Mouse (Mus musculus): ENCODE results near the gene Rnf208. TPM values are rescaled to one million over a fixed set of nuclear protein-coding genes. Genes with fewer than 3 reads are reported as not detected.

Gene Rnf208
- polyA plus RNA-seq, 1 experiment from 2014 or later = 176 TPM

DNA sequence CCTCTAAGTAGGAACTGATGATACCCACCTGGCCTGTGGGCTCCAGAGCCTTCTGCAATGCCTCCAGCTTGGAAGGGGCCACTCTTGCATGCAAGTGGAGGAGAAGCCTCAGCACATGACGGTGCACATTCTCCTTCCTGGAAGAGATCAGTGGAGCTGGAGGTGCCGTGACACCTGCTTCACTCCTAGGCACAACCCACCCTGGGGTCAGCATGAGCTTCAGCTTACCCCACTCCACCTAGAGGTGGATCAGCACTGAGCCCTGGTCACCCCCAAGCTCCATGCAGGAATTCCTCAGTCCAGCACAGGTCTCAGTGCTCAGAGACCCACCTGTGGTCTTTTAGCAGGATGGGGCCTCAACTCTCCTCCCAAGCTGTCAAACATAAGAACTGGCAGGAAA is 41.4 kb upstream of the Rnf208 start:
- H3K27ac ChIP-seq (ENCODE audit: low read length) = no peak overlapping the region
- no peaks in the 10 kb centered on the region for H3K4me1 ChIP-seq (ENCODE audit: control insufficient read depth, insufficient read depth, low read length)
- peaks cover 31% of the 10 kb centered on the region for H3K36me3 ChIP-seq (ENCODE audit: control insufficient read depth, insufficient read depth, low read length)
- H3K4me3 ChIP-seq (ENCODE audit: low read depth, low read length) = no peak overlapping the region
- H3K9ac ChIP-seq (ENCODE audit: low read depth, low read length) = no peak overlapping the region
- no peaks in the 10 kb centered on the region for H3K9me3 ChIP-seq (replicated peaks; ENCODE audit: control insufficient read depth, low read length, poor library complexity, severe bottlenecking)
- ATAC-seq = no peak
- H3K4me2 ChIP-seq (ENCODE audit: low read length) = no peak overlapping the region
- WGBS = 93% methylated on average over 2 of the region's 2 CpGs
- H3K27me3 ChIP-seq (ENCODE audit: control insufficient read depth, insufficient read depth, low read depth, low read length) = peaks cover 13% of the 10 kb centered on the region

- H3K27ac ChIP-seq (ENCODE audit: low read length) = no peak overlapping the region
- no peak overlapping the region for H3K4me3 ChIP-seq (ENCODE audit: low read depth, low read length)
- H3K4me1 ChIP-seq (ENCODE audit: control insufficient read depth, insufficient read depth, low read length) = peaks cover 13% of the 10 kb centered on the region; the same call in 1 of the 2 replicates
- 61% methylated on average over 4 of the region's 4 CpGs for WGBS
- no peak for ATAC-seq
- peaks cover 31% of the 10 kb centered on the region for H3K36me3 ChIP-seq (ENCODE audit: control insufficient read depth, insufficient read depth, low read length)
- no peak overlapping the region for H3K4me2 ChIP-seq (ENCODE audit: low read length)
- H3K27me3 ChIP-seq (ENCODE audit: control insufficient read depth, insufficient read depth, low read depth, low read length) = no peaks in the 10 kb centered on the region
- H3K9ac ChIP-seq (ENCODE audit: low read depth, low read length) = no peak overlapping the region
- no peaks in the 10 kb centered on the region for H3K9me3 ChIP-seq (replicated peaks; ENCODE audit: control insufficient read depth, low read length, poor library complexity, severe bottlenecking)
These were observed 38.3 kb upstream of the Rnf208 start for GRCm38 (mm10) chr2:25203631-25204214.

DNA sequence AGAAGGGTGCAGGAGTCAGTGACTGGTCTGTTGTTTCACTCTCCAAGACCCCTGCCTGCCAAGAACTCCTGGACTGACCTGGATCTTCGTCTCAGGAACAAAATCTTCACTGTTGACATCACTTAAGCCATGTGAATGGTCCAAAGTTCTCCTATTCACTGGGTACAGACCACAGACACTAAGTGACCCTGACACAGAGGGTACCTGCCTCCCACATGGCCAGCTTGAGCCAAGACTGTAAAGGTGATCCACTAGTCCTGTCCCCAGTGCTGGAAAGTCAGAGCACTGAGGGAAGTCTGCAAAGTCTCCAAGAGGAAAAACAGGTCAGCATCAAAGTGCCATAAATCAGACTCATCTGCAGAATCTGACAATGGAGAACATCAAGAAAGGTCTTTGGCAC is 34.5 kb upstream of the Rnf208 start:
- Histone ChIP-seq H3K27me3 (ENCODE audit: control insufficient read depth, insufficient read depth, low read depth, low read length) (no peaks in the 10 kb centered on the region), H3K4me3 (ENCODE audit: low read depth, low read length) (no peak overlapping the region), H3K4me1 (ENCODE audit: control insufficient read depth, insufficient read depth, low read length) (peaks cover 34% of the 10 kb centered on the region), H3K36me3 (ENCODE audit: control insufficient read depth, insufficient read depth, low read length) (peaks cover 12% of the 10 kb centered on the region), H3K4me2 (ENCODE audit: low read length) (no peak overlapping the region), H3K9me3 (replicated peaks; ENCODE audit: control insufficient read depth, low read length, poor library complexity, severe bottlenecking) (no peaks in the 10 kb centered on the region), H3K9ac (ENCODE audit: low read depth, low read length) (no peak overlapping the region), H3K27ac (ENCODE audit: low read length) (no peak overlapping the region)
- ATAC-seq = no peak
- 88% methylated on average over 1 of the region's 1 CpGs for WGBS

DNA sequence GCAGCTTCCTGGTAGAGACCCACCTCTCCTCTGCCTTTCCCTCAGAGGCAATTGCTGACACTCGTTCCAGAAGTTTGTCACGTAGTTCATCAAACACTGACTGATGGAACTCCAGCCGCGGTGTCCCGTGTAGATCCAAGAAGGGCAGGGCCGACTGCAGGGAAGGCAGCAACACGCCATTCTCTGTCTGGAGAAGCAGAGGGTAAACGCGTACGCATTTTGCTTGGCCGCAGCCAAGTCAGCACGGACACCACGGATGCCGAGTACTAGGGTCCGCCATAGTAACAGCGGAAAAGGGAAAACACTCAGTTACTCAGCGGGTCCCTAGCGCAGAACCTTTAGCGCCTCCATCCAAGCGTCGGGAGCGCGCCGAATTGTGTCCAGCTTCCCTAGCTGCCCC is 31.4 kb upstream of the Rnf208 start:
- peak overlapping the region; percentile 85 for H3K4me2 ChIP-seq (ENCODE audit: low read length)
- peak overlapping the region; percentile 90 for H3K9ac ChIP-seq (ENCODE audit: low read depth, low read length)
- peak overlapping the region; percentile 87 for H3K4me3 ChIP-seq (ENCODE audit: low read depth, low read length)
- ATAC-seq = peak; percentile 53
- no peaks in the 10 kb centered on the region; the same call in 1 of the 2 replicates for H3K36me3 ChIP-seq (ENCODE audit: control insufficient read depth, insufficient read depth, low read length)
- peak overlapping the region; percentile 94 for H3K27ac ChIP-seq (ENCODE audit: low read length)
- 0% methylated on average over 24 of the region's 24 CpGs for WGBS
- H3K9me3 ChIP-seq (replicated peaks; ENCODE audit: control insufficient read depth, low read length, poor library complexity, severe bottlenecking) = no peaks in the 10 kb centered on the region
- peaks cover 34% of the 10 kb centered on the region for H3K4me1 ChIP-seq (ENCODE audit: control insufficient read depth, insufficient read depth, low read length)
- H3K27me3 ChIP-seq (ENCODE audit: control insufficient read depth, insufficient read depth, low read depth, low read length) = no peaks in the 10 kb centered on the region

- peak within 1 kb of the TSS; percentile 87 for H3K4me3 ChIP-seq (ENCODE audit: low read depth, low read length)
- peaks cover 34% of the 10 kb centered on the region for H3K4me1 ChIP-seq (ENCODE audit: control insufficient read depth, insufficient read depth, low read length)
- H3K4me2 ChIP-seq (ENCODE audit: low read length) = peak within 1 kb of the TSS; percentile 85
- under 1% methylated on average over 44 of the region's 44 CpGs for WGBS
- no peaks in the 10 kb centered on the region; the same call in 1 of the 2 replicates for H3K36me3 ChIP-seq (ENCODE audit: control insufficient read depth, insufficient read depth, low read length)
- H3K9ac ChIP-seq (ENCODE audit: low read depth, low read length) = peak within 1 kb of the TSS; percentile 90
- H3K27ac ChIP-seq (ENCODE audit: low read length) = peak within 1 kb of the TSS; percentile 94
- H3K9me3 ChIP-seq (replicated peaks; ENCODE audit: control insufficient read depth, low read length, poor library complexity, severe bottlenecking) = no peaks in the 10 kb centered on the region
- peak; percentile 94 for ATAC-seq
- no peaks in the 10 kb centered on the region for H3K27me3 ChIP-seq (ENCODE audit: control insufficient read depth, insufficient read depth, low read depth, low read length)
These were observed 30.9 kb upstream of the Rnf208 start, which contains the start of gene Nelfb for GRCm38 (mm10) chr2:25211121-25211670. Gene Nelfb (minus strand): TSS chr2:25211489.

DNA sequence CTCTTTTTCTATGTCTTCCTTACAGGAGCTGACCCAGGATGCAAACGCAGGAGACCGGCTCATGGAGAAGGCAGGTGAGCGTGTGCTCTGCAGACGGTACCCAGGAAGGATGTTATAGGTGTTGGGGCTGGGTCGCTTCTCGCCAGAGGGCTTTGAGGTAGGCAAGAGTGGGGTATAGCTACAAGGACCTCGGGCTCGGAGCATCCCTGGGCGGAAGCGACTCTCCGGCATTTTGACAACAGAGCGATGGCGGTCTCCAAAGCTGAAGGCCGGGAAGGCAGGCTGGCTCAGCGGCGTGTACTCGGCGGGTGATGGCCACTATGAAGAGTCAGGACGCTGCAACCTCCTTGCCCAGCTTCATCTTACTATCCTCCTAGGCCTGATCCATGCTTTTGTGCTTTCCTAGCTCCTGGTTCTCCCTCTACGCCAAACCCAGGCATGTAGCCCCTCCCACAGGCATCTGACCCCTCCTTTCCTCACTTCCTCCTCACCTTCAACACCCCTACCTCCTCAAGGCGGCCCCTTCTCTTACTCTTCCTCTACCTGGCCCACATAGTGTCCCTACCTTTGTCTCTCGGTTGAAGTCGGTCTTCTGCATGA is 28.7 kb upstream of the Rnf208 start:
- no peak for ATAC-seq
- Histone ChIP-seq H3K9ac (ENCODE audit: low read depth, low read length) (no peak overlapping the region), H3K4me3 (ENCODE audit: low read depth, low read length) (no peak overlapping the region), H3K36me3 (ENCODE audit: control insufficient read depth, insufficient read depth, low read length) (no peaks in the 10 kb centered on the region), H3K27ac (ENCODE audit: low read length) (no peak overlapping the region), H3K27me3 (ENCODE audit: control insufficient read depth, insufficient read depth, low read depth, low read length) (no peaks in the 10 kb centered on the region), H3K9me3 (replicated peaks; ENCODE audit: control insufficient read depth, low read length, poor library complexity, severe bottlenecking) (no peaks in the 10 kb centered on the region), H3K4me2 (ENCODE audit: low read length) (no peak overlapping the region), H3K4me1 (ENCODE audit: control insufficient read depth, insufficient read depth, low read length) (peaks cover 25% of the 10 kb centered on the region)
- WGBS = 72% methylated on average over 21 of the region's 23 CpGs

DNA sequence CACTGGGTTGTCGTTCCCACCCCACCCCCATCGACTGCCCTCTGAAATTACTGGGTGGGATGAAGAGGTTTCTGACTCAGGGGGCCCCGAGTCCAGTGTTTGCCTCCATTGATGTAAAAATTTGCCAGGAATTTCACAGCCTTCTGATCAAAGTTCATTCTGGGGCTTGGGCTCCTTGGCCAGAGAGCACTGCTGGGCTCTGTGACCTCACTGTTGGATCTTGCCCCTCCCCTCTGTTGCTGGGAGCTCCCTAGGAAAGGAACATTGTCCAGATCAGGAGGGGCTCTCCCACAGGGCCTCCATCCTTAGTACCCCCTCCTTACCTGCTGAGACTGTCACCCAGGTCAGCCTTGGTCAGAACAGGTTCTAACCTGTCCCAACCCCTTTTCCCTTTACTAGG is 27.6 kb upstream of the Rnf208 start, which contains the start of gene Stpg3:
TSS of gene Stpg3 (minus strand) at position 194 of the 400 bp plus-strand sequence.
- H3K4me3 ChIP-seq (ENCODE audit: low read depth, low read length) = no peak within 1 kb of the TSS
- no peak within 1 kb of the TSS for H3K9ac ChIP-seq (ENCODE audit: low read depth, low read length)
- H3K9me3 ChIP-seq (replicated peaks; ENCODE audit: control insufficient read depth, low read length, poor library complexity, severe bottlenecking) = no peaks in the 10 kb centered on the region
- 67% methylated on average over 3 of the region's 3 CpGs for WGBS
- H3K27me3 ChIP-seq (ENCODE audit: control insufficient read depth, insufficient read depth, low read depth, low read length) = no peaks in the 10 kb centered on the region
- H3K36me3 ChIP-seq (ENCODE audit: control insufficient read depth, insufficient read depth, low read length) = no peaks in the 10 kb centered on the region
- no peak within 1 kb of the TSS for H3K27ac ChIP-seq (ENCODE audit: low read length)
- no peak for ATAC-seq
- no peak within 1 kb of the TSS for H3K4me2 ChIP-seq (ENCODE audit: low read length)
- peaks cover 16% of the 10 kb centered on the region for H3K4me1 ChIP-seq (ENCODE audit: control insufficient read depth, insufficient read depth, low read length)

GRCm38 (mm10) chr2:25217666-25218065 is 24.4 kb upstream of the Rnf208 start:
- Histone ChIP-seq H3K9ac (ENCODE audit: low read depth, low read length) (no peak overlapping the region), H3K27ac (ENCODE audit: low read length) (no peak overlapping the region), H3K4me1 (ENCODE audit: control insufficient read depth, insufficient read depth, low read length) (no peaks in the 10 kb centered on the region), H3K27me3 (ENCODE audit: control insufficient read depth, insufficient read depth, low read depth, low read length) (no peaks in the 10 kb centered on the region), H3K4me3 (ENCODE audit: low read depth, low read length) (no peak overlapping the region), H3K4me2 (ENCODE audit: low read length) (no peak overlapping the region), H3K36me3 (ENCODE audit: control insufficient read depth, insufficient read depth, low read length) (no peaks in the 10 kb centered on the region), H3K9me3 (replicated peaks; ENCODE audit: control insufficient read depth, low read length, poor library complexity, severe bottlenecking) (no peaks in the 10 kb centered on the region)
- ATAC-seq = no peak
- 71% methylated on average over 2 of the region's 2 CpGs for WGBS

DNA sequence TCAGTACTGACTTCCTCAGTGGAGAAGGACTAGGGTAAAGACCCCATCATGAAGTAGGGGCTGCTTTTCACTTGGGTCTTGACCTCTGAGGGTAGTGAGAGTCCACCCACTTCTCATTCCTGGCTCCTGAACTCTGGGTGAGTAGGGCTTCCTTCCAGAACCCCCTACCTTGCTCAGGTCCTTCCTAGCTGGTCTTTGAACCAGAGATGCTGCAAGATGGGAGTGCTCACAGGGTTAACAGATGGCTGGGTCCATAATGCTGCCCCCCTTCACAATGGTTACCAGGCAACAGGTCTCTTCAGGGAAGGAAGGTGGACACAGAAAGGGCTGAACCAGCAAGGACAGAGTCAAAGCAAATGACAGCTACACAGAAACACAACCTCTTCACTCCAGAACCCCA is 23.6 kb upstream of the Rnf208 start, which contains the start of gene Fam166a:
TSS of gene Fam166a (plus strand) at position 301 of the 400 bp plus-strand sequence.
- H3K27ac ChIP-seq (ENCODE audit: low read length) = no peak within 1 kb of the TSS
- no peak for ATAC-seq
- H3K4me1 ChIP-seq (ENCODE audit: control insufficient read depth, insufficient read depth, low read length) = peaks cover 3% of the 10 kb centered on the region

More for the DNA sequence above, 23.6 kb upstream of the Rnf208 start, which contains the start of gene Fam166a:
- no peak within 1 kb of the TSS for H3K4me2 ChIP-seq (ENCODE audit: low read length)
- H3K9me3 ChIP-seq (replicated peaks; ENCODE audit: control insufficient read depth, low read length, poor library complexity, severe bottlenecking) = no peaks in the 10 kb centered on the region
- no peaks in the 10 kb centered on the region for H3K36me3 ChIP-seq (ENCODE audit: control insufficient read depth, insufficient read depth, low read length)
- H3K27me3 ChIP-seq (ENCODE audit: control insufficient read depth, insufficient read depth, low read depth, low read length) = no peaks in the 10 kb centered on the region
- H3K9ac ChIP-seq (ENCODE audit: low read depth, low read length) = no peak within 1 kb of the TSS
- H3K4me3 ChIP-seq (ENCODE audit: low read depth, low read length) = no peak within 1 kb of the TSS

All from midbrain, embryonic 16.5 days (tissue).